Mouse (Mus musculus) embryonic facial prominence, embryonic 14.5 days (tissue): ENCODE measurements around the gene Ankrd26. TPM values are rescaled to one million over a fixed set of nuclear protein-coding genes. Genes with fewer than 3 reads are reported as not detected.
A peak's percentile ranks its signal among the peaks of the same experiment; 100 is the strongest.

ENCODE experiments used
- ATAC-seq: fragments of 200-750 bp; cut with Nextera tagmentation; 2 replicates; pipeline ENCODE4 v1.8.0; 2017; ENCODE audit warnings: low read depth, moderate number of reproducible peaks, moderate TSS enrichment
- DNase-seq: peaks from one replicate; pipeline ENCODE4 v3.0.0-alpha.2; 2015; ENCODE audit warnings: low spot score
- H3K27ac ChIP-seq: fragments of 300-500 bp; sonication (generic); replicated peaks from 2 replicates; pipeline ENCODE4 v1.5.1; 2014; ENCODE audit warnings: low read depth, mild to moderate bottlenecking, low read length, moderate library complexity
- H3K27me3 ChIP-seq: fragments of 300-500 bp; sonication (generic); replicated peaks from 2 replicates; pipeline ENCODE4 v1.6.1; 2014; ENCODE audit warnings: low read length; ENCODE audit not compliant: control insufficient read depth, insufficient read depth
- H3K36me3 ChIP-seq: fragments of 300-500 bp; sonication (generic); 2 replicates; pipeline ENCODE4 v1.6.1; 2014; ENCODE audit warnings: low read length, mixed read lengths; ENCODE audit not compliant: control insufficient read depth, insufficient read depth
- H3K4me1 ChIP-seq: fragments of 300-500 bp; sonication (generic); 2 replicates; pipeline ENCODE4 v1.6.1; 2014; ENCODE audit warnings: antibody characterized with exemption, low read length; ENCODE audit not compliant: control insufficient read depth, insufficient read depth
- H3K4me2 ChIP-seq: fragments of 300-500 bp; sonication (generic); 2 replicates; pipeline ENCODE4 v1.6.1; 2014; ENCODE audit warnings: low read depth, mild to moderate bottlenecking, low read length, moderate library complexity, mixed read lengths
- H3K4me3 ChIP-seq: fragments of 300-500 bp; sonication (generic); 2 replicates; pipeline ENCODE4 v1.5.1; 2014; ENCODE audit warnings: low read depth, mild to moderate bottlenecking, low read length
- H3K9ac ChIP-seq: fragments of 300-500 bp; sonication (generic); 2 replicates; pipeline ENCODE4 v1.6.1; 2014; ENCODE audit warnings: low read depth, mild to moderate bottlenecking, low read length, moderate library complexity, mixed read lengths
- H3K9me3 ChIP-seq: fragments of 300-500 bp; sonication (generic); 2 replicates; pipeline ENCODE4 v1.6.1; 2016; ENCODE audit warnings: low read length; ENCODE audit not compliant: control insufficient read depth
- WGBS: fragments of 180-500 bp; shearing (Covaris S2); extraction: QIAGEN DNeasy Blood & Tissue Kit; methylation state at CpG from one replicate; pipeline ENCODE4 v1.1.7; 2014; 5-methylcytosine and 5-hydroxymethylcytosine counted together
- polyA plus RNA-seq: library from polyadenylated mRNA; unstranded; fragments of >200 nt; fragmentation: Nextera tagmentation; extraction: Ambion mirVana; gene quantifications from 2 replicates; pipeline ENCODE4 v1.2.1, GENCODE M21; 2014

The Ankrd26 gene
- polyA plus RNA-seq = 9.9 and 11.7 TPM in 2 replicates

- ATAC-seq = peak; percentile 98
- WGBS = 5% methylated on average over 52 of the region's 54 CpGs
- peak within 1 kb of the TSS; percentile 70 for H3K27ac ChIP-seq
Observed at GRCm38 (mm10) chr6:118561745-118562609, at the start of gene Ankrd26. Gene Ankrd26, minus strand, starts transcription at chr6:118562226.

GRCm38 (mm10) chr6:118608906-118609305 lies 46.9 kb upstream of the Ankrd26 start:
- Histone ChIP-seq H3K36me3 (peaks cover 31% of the 10 kb centered on the region; the same call in 1 of the 2 replicates), H3K9me3 (no peaks in the 10 kb centered on the region), H3K4me2 (no peak overlapping the region), H3K4me1 (no peaks in the 10 kb centered on the region), H3K27me3 (no peaks in the 10 kb centered on the region), H3K4me3 (no peak overlapping the region), H3K27ac (no peak overlapping the region), H3K9ac (no peak overlapping the region)
- 77% methylated on average over 6 of the region's 6 CpGs for WGBS
- ATAC-seq = no peak
- no peak for DNase-seq

More at GRCm38 (mm10) chr6:118561745-118562609, at the start of gene Ankrd26:
- peaks cover 11% of the 10 kb centered on the region for H3K4me1 ChIP-seq
- H3K27me3 ChIP-seq = no peaks in the 10 kb centered on the region
- no peaks in the 10 kb centered on the region for H3K9me3 ChIP-seq
- peaks cover 22% of the 10 kb centered on the region for H3K36me3 ChIP-seq
- peak within 1 kb of the TSS; percentile 77 for H3K4me3 ChIP-seq
- peak; percentile 95 for DNase-seq
- H3K9ac ChIP-seq = peak within 1 kb of the TSS; percentile 84
- peak within 1 kb of the TSS; percentile 95 for H3K4me2 ChIP-seq

GRCm38 (mm10) chr6:118605974-118606373 lies 43.9 kb upstream of the Ankrd26 start:
- 66% methylated on average over 7 of the region's 7 CpGs for WGBS
- H3K9ac ChIP-seq = no peak overlapping the region
- no peaks in the 10 kb centered on the region for H3K27me3 ChIP-seq
- no peaks in the 10 kb centered on the region for H3K9me3 ChIP-seq
- no peak overlapping the region for H3K27ac ChIP-seq
- no peak overlapping the region for H3K4me2 ChIP-seq
- no peak for ATAC-seq
- no peak for DNase-seq
- no peak overlapping the region for H3K4me3 ChIP-seq
- H3K36me3 ChIP-seq = peaks cover 22% of the 10 kb centered on the region
- no peaks in the 10 kb centered on the region for H3K4me1 ChIP-seq

- no peak for ATAC-seq
- no peak overlapping the region for H3K4me3 ChIP-seq
- no peaks in the 10 kb centered on the region for H3K27me3 ChIP-seq
- H3K9ac ChIP-seq = no peak overlapping the region
- WGBS = 94% methylated on average over 7 of the region's 7 CpGs
- no peak overlapping the region for H3K27ac ChIP-seq
- no peak for DNase-seq
- no peaks in the 10 kb centered on the region for H3K9me3 ChIP-seq
- no peaks in the 10 kb centered on the region for H3K4me1 ChIP-seq
- H3K4me2 ChIP-seq = no peak overlapping the region
- H3K36me3 ChIP-seq = peaks cover 17% of the 10 kb centered on the region
Observed at GRCm38 (mm10) chr6:118603825-118604224, 41.8 kb upstream of the Ankrd26 start.

GRCm38 (mm10) chr6:118595681-118596055 lies 33.6 kb upstream of the Ankrd26 start:
- no peak overlapping the region for H3K4me3 ChIP-seq
- 74% methylated on average over 9 of the region's 9 CpGs for WGBS
- ATAC-seq (no peak), DNase-seq (no peak)
- no peak overlapping the region for H3K27ac ChIP-seq
- H3K36me3 ChIP-seq = peaks cover 19% of the 10 kb centered on the region; the same call in 1 of the 2 replicates
- H3K9ac ChIP-seq = no peak overlapping the region
- H3K27me3 ChIP-seq = peaks cover 24% of the 10 kb centered on the region
- H3K9me3 ChIP-seq = no peaks in the 10 kb centered on the region
- no peak overlapping the region for H3K4me2 ChIP-seq
- peaks cover 3% of the 10 kb centered on the region; the same call in 1 of the 2 replicates for H3K4me1 ChIP-seq

GRCm38 (mm10) chr6:118594833-118595680 lies 33.0 kb upstream of the Ankrd26 start:
- peaks cover 24% of the 10 kb centered on the region for H3K27me3 ChIP-seq
- H3K27ac ChIP-seq = no peak overlapping the region
- peaks cover 3% of the 10 kb centered on the region; the same call in 1 of the 2 replicates for H3K4me1 ChIP-seq
- ATAC-seq (no peak), DNase-seq (no peak)
- H3K9ac ChIP-seq = no peak overlapping the region
- H3K4me2 ChIP-seq = no peak overlapping the region
- WGBS = 83% methylated on average over 10 of the region's 10 CpGs
- H3K36me3 ChIP-seq = peaks cover 19% of the 10 kb centered on the region; the same call in 1 of the 2 replicates
- no peak overlapping the region for H3K4me3 ChIP-seq
- H3K9me3 ChIP-seq = no peaks in the 10 kb centered on the region

- 40% methylated on average over 10 of the region's 10 CpGs for WGBS
- ATAC-seq (peak; percentile 42; the same call in 1 of the 2 replicates), DNase-seq (no peak)
- Histone ChIP-seq H3K27me3 (peaks cover 24% of the 10 kb centered on the region), H3K9ac (0 out of 2 replicates have a peak overlapping the region, but pooled peaks have one; percentile 43), H3K36me3 (peaks cover 19% of the 10 kb centered on the region; the same call in 1 of the 2 replicates), H3K4me3 (peak overlapping the region; percentile 35), H3K4me2 (peak overlapping the region; percentile 57), H3K4me1 (peaks cover 3% of the 10 kb centered on the region; the same call in 1 of the 2 replicates), H3K9me3 (no peaks in the 10 kb centered on the region), H3K27ac (no peak overlapping the region)
Observed at GRCm38 (mm10) chr6:118594070-118594469, 32.0 kb upstream of the Ankrd26 start.

- Histone ChIP-seq H3K9me3 (no peaks in the 10 kb centered on the region), H3K4me3 (peak overlapping the region; percentile 35), H3K9ac (peak overlapping the region; percentile 43; the same call in 1 of the 2 replicates), H3K4me2 (peak overlapping the region; percentile 57), H3K4me1 (peaks cover 3% of the 10 kb centered on the region; the same call in 1 of the 2 replicates), H3K36me3 (peaks cover 19% of the 10 kb centered on the region; the same call in 1 of the 2 replicates), H3K27me3 (peaks cover 24% of the 10 kb centered on the region), H3K27ac (no peak overlapping the region)
- 9% methylated on average over 34 of the region's 34 CpGs for WGBS
- ATAC-seq = peak; percentile 77
- DNase-seq = peak; percentile 34
Observed at GRCm38 (mm10) chr6:118593377-118594061, 31.5 kb upstream of the Ankrd26 start.
